Mouse (Mus musculus): ENCODE measurements at regions not wholly inside any gene's neighbourhood (a gene's known extent, or its start where the extent isn't known, plus 50 kb on each side); places are given as distances from the start of the nearest gene placed in this dataset.

DNA sequence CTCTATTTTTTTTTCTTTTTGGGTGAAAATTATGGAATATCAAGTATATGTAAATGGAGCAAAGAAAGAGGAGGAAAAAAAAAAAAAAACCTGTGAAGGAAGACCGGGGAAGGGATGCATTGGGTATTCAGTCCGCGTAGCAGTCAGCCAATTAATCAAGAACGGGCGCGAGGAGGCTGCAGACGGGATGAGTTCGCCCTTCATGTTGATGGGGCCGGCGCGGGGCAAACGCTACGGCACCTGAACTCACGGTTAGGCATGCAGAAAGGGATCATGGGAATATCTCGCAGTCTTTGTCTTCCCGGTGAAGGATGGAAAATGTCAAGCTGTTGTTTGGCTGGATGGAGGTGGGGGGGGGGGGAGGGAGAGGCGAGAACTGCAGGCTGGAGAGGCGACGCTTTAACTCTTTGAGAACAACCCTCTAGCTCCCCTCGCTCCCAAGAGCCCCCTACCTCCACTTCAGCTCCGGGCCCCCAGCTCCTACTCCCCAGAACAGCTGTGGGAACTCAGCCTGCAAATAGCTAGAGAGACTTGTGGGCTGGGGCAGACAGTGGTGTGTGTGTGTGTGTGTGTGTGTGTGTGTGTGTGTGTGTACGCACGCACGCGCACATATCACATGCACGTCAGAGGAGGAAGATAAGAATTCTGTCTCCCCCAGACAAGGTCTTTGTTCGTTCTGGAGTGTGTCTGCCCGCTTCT lies 210.7 kb downstream of the Gm26897 start:
- Histone ChIP-seq H3K9me3 (replicated peaks; ENCODE audit: control insufficient read depth, insufficient read depth, low read length, poor library complexity, severe bottlenecking) (no peaks in the 10 kb centered on the region), H3K9ac (ENCODE audit: low read depth, poor library complexity, severe bottlenecking) (no peak overlapping the region), H3K27ac (ENCODE audit: insufficient read depth, low read length) (no peak overlapping the region), H3K36me3 (ENCODE audit: control insufficient read depth, insufficient read depth, low read length, poor library complexity, severe bottlenecking) (no peaks in the 10 kb centered on the region), H3K4me1 (ENCODE audit: control insufficient read depth, insufficient read depth, low read length) (no peaks in the 10 kb centered on the region), H3K27me3 (ENCODE audit: control insufficient read depth, insufficient read depth, low read length, poor library complexity, severe bottlenecking) (no peaks in the 10 kb centered on the region), H3K4me3 (ENCODE audit: low read depth, low read length) (no peak overlapping the region)
- no peak for TF ChIP-seq CTCF (IDR thresholded peaks at IDR 0.05; ENCODE audit: low read depth, low read length)
- no peak for TF ChIP-seq POLR2A (IDR thresholded peaks at IDR 0.05; ENCODE audit: insufficient read depth, low read length)
- TF ChIP-seq EP300 (IDR thresholded peaks at IDR 0.05; ENCODE audit: insufficient read depth, low read depth, low read length), result no peak

DNA sequence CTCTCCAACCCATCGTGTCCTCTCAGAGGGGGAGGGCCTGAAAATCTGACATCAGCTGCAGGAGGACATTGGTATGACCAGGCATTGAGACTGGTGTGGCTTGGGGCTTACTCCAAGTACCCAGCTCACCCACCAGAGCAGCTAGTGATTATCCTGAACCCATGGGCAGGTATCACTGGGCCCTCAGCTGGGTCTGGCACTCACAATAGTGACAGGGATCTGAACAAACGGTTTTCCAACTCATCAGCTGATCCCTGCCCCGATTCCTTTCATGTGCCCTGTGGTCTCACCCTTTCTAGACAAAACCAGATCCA lies 211.2 kb downstream of the Gm26897 start:
- Histone ChIP-seq H3K27ac (ENCODE audit: insufficient read depth, low read length) (no peak overlapping the region), H3K27me3 (ENCODE audit: control insufficient read depth, insufficient read depth, low read length, poor library complexity, severe bottlenecking) (no peaks in the 10 kb centered on the region)

GRCm38 (mm10) chr5:111946281-111946680 lies 212.6 kb downstream of the Gm26897 start:
- Histone ChIP-seq H3K4me1 (ENCODE audit: control insufficient read depth, insufficient read depth, low read length) (no peaks in the 10 kb centered on the region), H3K36me3 (ENCODE audit: control insufficient read depth, insufficient read depth, low read length, poor library complexity, severe bottlenecking) (no peaks in the 10 kb centered on the region), H3K27me3 (ENCODE audit: control insufficient read depth, insufficient read depth, low read length, poor library complexity, severe bottlenecking) (no peaks in the 10 kb centered on the region), H3K27ac (ENCODE audit: insufficient read depth, low read length) (no peak overlapping the region), H3K4me3 (ENCODE audit: low read depth, low read length) (no peak overlapping the region), H3K9me3 (replicated peaks; ENCODE audit: control insufficient read depth, insufficient read depth, low read length, poor library complexity, severe bottlenecking) (no peaks in the 10 kb centered on the region), H3K9ac (ENCODE audit: low read depth, poor library complexity, severe bottlenecking) (no peak overlapping the region)
- TF ChIP-seq POLR2A (IDR thresholded peaks at IDR 0.05; ENCODE audit: insufficient read depth, low read length) (no peak), EP300 (IDR thresholded peaks at IDR 0.05; ENCODE audit: insufficient read depth, low read depth, low read length) (no peak), CTCF (IDR thresholded peaks at IDR 0.05; ENCODE audit: low read depth, low read length) (no peak)

More for the DNA sequence above, 211.2 kb downstream of the Gm26897 start:
- Histone ChIP-seq H3K4me3 (ENCODE audit: low read depth, low read length) (no peak overlapping the region), H3K9ac (ENCODE audit: low read depth, poor library complexity, severe bottlenecking) (no peak overlapping the region), H3K9me3 (replicated peaks; ENCODE audit: control insufficient read depth, insufficient read depth, low read length, poor library complexity, severe bottlenecking) (no peaks in the 10 kb centered on the region), H3K4me1 (ENCODE audit: control insufficient read depth, insufficient read depth, low read length) (no peaks in the 10 kb centered on the region), H3K36me3 (ENCODE audit: control insufficient read depth, insufficient read depth, low read length, poor library complexity, severe bottlenecking) (no peaks in the 10 kb centered on the region)
- TF ChIP-seq EP300 (IDR thresholded peaks at IDR 0.05; ENCODE audit: insufficient read depth, low read depth, low read length) (no peak), CTCF (IDR thresholded peaks at IDR 0.05; ENCODE audit: low read depth, low read length) (no peak), POLR2A (IDR thresholded peaks at IDR 0.05; ENCODE audit: insufficient read depth, low read length) (no peak)

GRCm38 (mm10) chr5:111957698-111958097 lies 224.0 kb downstream of the Gm26897 start:
- Histone ChIP-seq H3K27me3 (ENCODE audit: control insufficient read depth, insufficient read depth, low read length, poor library complexity, severe bottlenecking) (no peaks in the 10 kb centered on the region), H3K9ac (ENCODE audit: low read depth, poor library complexity, severe bottlenecking) (no peak overlapping the region), H3K4me1 (ENCODE audit: control insufficient read depth, insufficient read depth, low read length) (no peaks in the 10 kb centered on the region), H3K36me3 (ENCODE audit: control insufficient read depth, insufficient read depth, low read length, poor library complexity, severe bottlenecking) (no peaks in the 10 kb centered on the region), H3K9me3 (replicated peaks; ENCODE audit: control insufficient read depth, insufficient read depth, low read length, poor library complexity, severe bottlenecking) (no peaks in the 10 kb centered on the region), H3K4me3 (ENCODE audit: low read depth, low read length) (0 out of 2 replicates have a peak overlapping the region, but pooled peaks have one; percentile 6), H3K27ac (ENCODE audit: insufficient read depth, low read length) (no peak overlapping the region)
- TF ChIP-seq EP300 (IDR thresholded peaks at IDR 0.05; ENCODE audit: insufficient read depth, low read depth, low read length) (no peak), CTCF (IDR thresholded peaks at IDR 0.05; ENCODE audit: low read depth, low read length) (no peak), POLR2A (IDR thresholded peaks at IDR 0.05; ENCODE audit: insufficient read depth, low read length) (no peak)

- TF ChIP-seq EP300 (IDR thresholded peaks at IDR 0.05; ENCODE audit: insufficient read depth, low read depth, low read length) (no peak), POLR2A (IDR thresholded peaks at IDR 0.05; ENCODE audit: insufficient read depth, low read length) (no peak), CTCF (IDR thresholded peaks at IDR 0.05; ENCODE audit: low read depth, low read length) (no peak)
- no peak overlapping the region for H3K9ac ChIP-seq (ENCODE audit: low read depth, poor library complexity, severe bottlenecking)
These were observed 224.5 kb downstream of the Gm26897 start for GRCm38 (mm10) chr5:111958226-111958625.

GRCm38 (mm10) chr5:111965311-111965710 lies 231.6 kb downstream of the Gm26897 start:
- Histone ChIP-seq H3K27me3 (ENCODE audit: control insufficient read depth, insufficient read depth, low read length, poor library complexity, severe bottlenecking) (no peaks in the 10 kb centered on the region), H3K36me3 (ENCODE audit: control insufficient read depth, insufficient read depth, low read length, poor library complexity, severe bottlenecking) (no peaks in the 10 kb centered on the region), H3K9ac (ENCODE audit: low read depth, poor library complexity, severe bottlenecking) (no peak overlapping the region), H3K27ac (ENCODE audit: insufficient read depth, low read length) (no peak overlapping the region), H3K4me1 (ENCODE audit: control insufficient read depth, insufficient read depth, low read length) (no peaks in the 10 kb centered on the region), H3K9me3 (replicated peaks; ENCODE audit: control insufficient read depth, insufficient read depth, low read length, poor library complexity, severe bottlenecking) (no peaks in the 10 kb centered on the region), H3K4me3 (ENCODE audit: low read depth, low read length) (no peak overlapping the region)
- no peak for TF ChIP-seq EP300 (IDR thresholded peaks at IDR 0.05; ENCODE audit: insufficient read depth, low read depth, low read length)
- TF ChIP-seq POLR2A (IDR thresholded peaks at IDR 0.05; ENCODE audit: insufficient read depth, low read length), result no peak
- no peak for TF ChIP-seq CTCF (IDR thresholded peaks at IDR 0.05; ENCODE audit: low read depth, low read length)

More at GRCm38 (mm10) chr5:111958226-111958625, 224.5 kb downstream of the Gm26897 start:
- Histone ChIP-seq H3K27me3 (ENCODE audit: control insufficient read depth, insufficient read depth, low read length, poor library complexity, severe bottlenecking) (no peaks in the 10 kb centered on the region), H3K4me1 (ENCODE audit: control insufficient read depth, insufficient read depth, low read length) (no peaks in the 10 kb centered on the region), H3K4me3 (ENCODE audit: low read depth, low read length) (no peak overlapping the region), H3K9me3 (replicated peaks; ENCODE audit: control insufficient read depth, insufficient read depth, low read length, poor library complexity, severe bottlenecking) (no peaks in the 10 kb centered on the region), H3K27ac (ENCODE audit: insufficient read depth, low read length) (no peak overlapping the region), H3K36me3 (ENCODE audit: control insufficient read depth, insufficient read depth, low read length, poor library complexity, severe bottlenecking) (no peaks in the 10 kb centered on the region)
